27 mouse cellular contexts compared by ENCODE assay signal in the genomic region with DNA sequence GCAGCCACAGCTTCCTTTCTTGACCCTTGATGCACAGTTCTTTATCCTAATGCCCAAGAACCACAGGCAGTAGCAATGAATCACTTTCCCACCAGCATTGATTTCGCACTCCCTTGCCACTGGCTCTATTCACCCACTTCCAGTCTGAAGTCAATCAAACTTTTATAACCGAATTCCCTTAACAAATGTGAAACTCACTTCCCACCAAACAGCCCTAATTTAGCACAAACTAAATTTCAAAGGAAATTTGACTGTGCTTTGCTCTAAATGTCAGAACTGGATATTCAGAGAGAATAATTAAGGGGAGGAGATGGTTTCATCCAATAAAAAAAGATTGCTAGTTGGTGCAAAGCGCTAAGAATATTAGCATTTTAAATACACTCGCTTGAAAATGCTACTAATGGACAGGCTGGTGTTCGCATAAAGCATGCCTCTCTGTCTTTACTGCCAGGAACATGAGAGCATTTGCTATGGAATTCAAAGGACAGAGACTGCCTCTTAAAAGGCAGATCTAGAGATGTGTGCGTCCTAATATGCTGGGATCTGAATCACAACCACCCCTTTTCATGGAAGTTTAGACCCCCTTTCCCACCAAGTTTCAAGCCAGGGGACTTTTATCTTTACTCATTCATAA.
DNase-seq lines count a peak whose midpoint lies in the region; ATAC-seq and TF ChIP-seq lines count a peak whose summit lies in the region.
"Had no signal": no experiment of that assay in that cellular context is flagged by ENCODE, and none has a peak within 500 bp of the region (broad histone marks: within the 10 kb centered on the region; RNA-seq: fewer than 3 reads in every experiment).

No protein-coding gene starts in this region.

- H3K4me3 ChIP-seq in left cerebral cortex, adult 2 months, result no peak overlapping the region
- no peak overlapping the region for H3K4me3 ChIP-seq in forebrain, embryonic 16.5 days (replicated peaks; ENCODE audit: low read length)
- no peak overlapping the region for H3K4me3 ChIP-seq in midbrain, embryonic 15.5 days
- H3K4me3 ChIP-seq: embryonic facial prominence, embryonic 10.5 days; embryonic facial prominence, embryonic 15.5 days; hindbrain, embryonic 13.5 days; midbrain, embryonic 10.5 days had no signal

- H3K9ac ChIP-seq in forebrain, embryonic 16.5 days (replicated peaks; ENCODE audit: low read depth, low read length), result no peak overlapping the region
- no peak overlapping the region for H3K9ac ChIP-seq in midbrain, embryonic 15.5 days
- H3K9ac ChIP-seq: embryonic facial prominence, embryonic 15.5 days; hindbrain, embryonic 13.5 days; liver, embryonic 14.5 days had no signal

- peak overlapping the region; percentile 75 for H3K27ac ChIP-seq in left cerebral cortex, adult 2 months
- no peak overlapping the region for H3K27ac ChIP-seq in forebrain, embryonic 16.5 days (ENCODE audit: low read length)
- no peak overlapping the region for H3K27ac ChIP-seq in midbrain, embryonic 15.5 days
- H3K27ac ChIP-seq: embryonic facial prominence, embryonic 10.5 days; embryonic facial prominence, embryonic 15.5 days; hindbrain, embryonic 13.5 days; kidney, postnatal 0 days; liver, embryonic 14.5 days; macrophage; midbrain, embryonic 10.5 days had no signal

- WGBS in forebrain, embryonic 16.5 days, result 26% methylated on average over 6 of the region's 6 CpGs
- WGBS in midbrain, embryonic 15.5 days, result 72% methylated on average over 6 of the region's 6 CpGs

- no peaks in the 10 kb centered on the region for H3K36me3 ChIP-seq in forebrain, embryonic 16.5 days (ENCODE audit: control insufficient read depth, insufficient read depth)
- no peaks in the 10 kb centered on the region for H3K36me3 ChIP-seq in midbrain, embryonic 15.5 days (replicated peaks)
- H3K36me3 ChIP-seq: embryonic facial prominence, embryonic 10.5 days; embryonic facial prominence, embryonic 15.5 days; hindbrain, embryonic 13.5 days; midbrain, embryonic 10.5 days had no signal

- no peak for DNase-seq in frontal cortex, postnatal 36 days (ENCODE audit: low spot score in 2 of 2)
- no peak for DNase-seq in left cerebral cortex, adult 2 months (ENCODE audit: extremely low spot score in 1 of 2, low spot score in 2 of 2)
- DNase-seq in left cerebral cortex, postnatal 4 days, result no peak
- DNase-seq in heart, postnatal 14 days, result no peak
- DNase-seq: adrenal gland, postnatal 14 days; cerebellum, adult 18-20 months; cerebellum, postnatal 10 days; gastrocnemius, postnatal 14 days; kidney, adult 8-10 months; kidney, postnatal 4 days; liver; lung, adult 2 months; lung, postnatal 10 days; thymus, postnatal 4 days had no signal

- intact Hi-C loops in left cerebral cortex, adult 2 months (cut with DNase I), result no loop called here
- intact Hi-C loops in left cerebral cortex, postnatal 4 days (cut with DNase I), result no loop called here
- intact Hi-C loops in heart, postnatal 14 days (cut with DNase I), result no loop called here

- no peaks in the 10 kb centered on the region for H3K4me1 ChIP-seq in forebrain, embryonic 16.5 days (replicated peaks; ENCODE audit: control insufficient read depth, insufficient read depth, low read length)
- no peaks in the 10 kb centered on the region for H3K4me1 ChIP-seq in midbrain, embryonic 15.5 days
- H3K4me1 ChIP-seq: embryonic facial prominence, embryonic 10.5 days; embryonic facial prominence, embryonic 15.5 days; hindbrain, embryonic 13.5 days; midbrain, embryonic 10.5 days had no signal

- peak; percentile 80 for ATAC-seq in frontal cortex, adult (ENCODE audit: low TSS enrichment)
- ATAC-seq in forebrain, embryonic 16.5 days, result peak; percentile 83
- ATAC-seq in midbrain, embryonic 15.5 days (replicated peaks), result no peak
- ATAC-seq: CD4-positive, CD25-positive, alpha-beta regulatory T cell, adult 4 months; intestine, embryonic 16.5 days; midbrain, embryonic 16.5 days had no signal

- no peaks in the 10 kb centered on the region for H3K27me3 ChIP-seq in forebrain, embryonic 16.5 days (replicated peaks; ENCODE audit: control insufficient read depth, insufficient read depth, low read length)
- no peaks in the 10 kb centered on the region for H3K27me3 ChIP-seq in midbrain, embryonic 15.5 days (replicated peaks)
- H3K27me3 ChIP-seq: embryonic facial prominence, embryonic 15.5 days; hindbrain, embryonic 13.5 days had no signal

- TF ChIP-seq CTCF in left cerebral cortex, adult 2 months (IDR thresholded peaks at IDR 0.05), result no peak

- H3K9me3 ChIP-seq in forebrain, embryonic 16.5 days (ENCODE audit: control insufficient read depth, low read length), result no peaks in the 10 kb centered on the region
- no peaks in the 10 kb centered on the region for H3K9me3 ChIP-seq in midbrain, embryonic 15.5 days
- H3K9me3 ChIP-seq: embryonic facial prominence, embryonic 10.5 days; embryonic facial prominence, embryonic 15.5 days; hindbrain, embryonic 13.5 days; midbrain, embryonic 10.5 days had no signal

- no peak overlapping the region for H3K4me2 ChIP-seq in forebrain, embryonic 16.5 days (ENCODE audit: low read length)
- no peak overlapping the region for H3K4me2 ChIP-seq in midbrain, embryonic 15.5 days
- H3K4me2 ChIP-seq: embryonic facial prominence, embryonic 15.5 days; hindbrain, embryonic 13.5 days had no signal
